Mouse (Mus musculus) kidney, adult 2 months (tissue): ENCODE data around the gene Mpg.

ENCODE experiments used
- CTCF ChIP-seq: fragments of 200-500 bp; conservative IDR thresholded peaks from 2 replicates; pipeline ENCODE4 v1.5.1; 2011; ENCODE audit warnings: low read depth, mild to moderate bottlenecking, control low read depth, low read length, moderate library complexity, mixed read lengths; ENCODE audit not compliant: insufficient read depth, insufficient read length
- POLR2A ChIP-seq: fragments of 200-500 bp; IDR thresholded peaks from one replicate; pipeline ENCODE4 v1.6.1; 2011; ENCODE audit warnings: low read depth, low read length, control low read depth

- TF ChIP-seq CTCF (no peak), POLR2A (no peak)
Observed at GRCm38 (mm10) chr11:32218501-32219050, 7.7 kb upstream of the Mpg start.
